Mouse (Mus musculus): ENCODE data around the gene Bbs9.

Gene Bbs9

GRCm38 (mm10) chr9:22800675-22801074 is 325.2 kb downstream of the Bbs9 start:
- DNase-seq (ENCODE audit: low read depth, low spot score) = no peak

DNA sequence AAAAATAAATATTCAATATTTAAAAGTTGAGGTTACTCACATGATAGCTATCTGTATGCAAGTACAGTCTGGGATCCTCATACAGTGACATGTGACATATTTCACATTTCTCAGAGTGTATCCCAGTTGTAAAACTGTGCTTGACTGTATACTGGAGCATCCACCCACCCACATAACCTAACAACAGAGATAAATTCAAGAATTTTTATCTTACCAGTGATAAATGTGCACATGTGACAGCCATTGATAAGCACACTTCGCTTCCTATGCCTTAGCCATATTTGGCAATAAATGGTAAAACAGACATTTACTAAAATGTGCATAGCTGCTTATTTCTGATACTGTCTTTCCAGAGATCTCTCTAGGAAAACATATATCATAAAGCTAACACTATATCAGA is 330.5 kb downstream of the Bbs9 start:
- no peak for DNase-seq (ENCODE audit: low read depth, low spot score)

- no peak for DNase-seq (ENCODE audit: low read depth, low spot score)
Measured at GRCm38 (mm10) chr9:22806494-22806893, 331.0 kb downstream of the Bbs9 start.

DNA sequence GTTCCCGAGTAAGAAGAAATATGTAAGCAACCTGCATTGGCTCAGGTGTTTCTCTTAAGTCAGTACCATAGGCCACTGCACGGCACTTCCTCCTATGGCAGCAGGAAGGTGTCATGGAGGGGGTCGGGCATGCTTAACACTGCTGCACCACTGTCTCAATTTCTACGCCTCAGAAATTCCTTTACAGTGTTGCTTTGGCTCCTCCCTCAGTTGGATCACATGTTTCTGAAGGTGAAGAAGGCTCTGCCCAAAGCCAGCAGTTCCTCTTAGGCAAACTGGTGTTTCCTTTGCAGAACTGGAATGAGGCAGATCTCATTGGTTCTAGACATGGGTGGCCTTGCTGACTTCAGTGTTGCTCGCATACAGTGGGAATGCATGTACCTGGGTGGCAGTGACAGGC is 332.2 kb downstream of the Bbs9 start:
- DNase-seq (ENCODE audit: low read depth, low spot score) = no peak

DNA sequence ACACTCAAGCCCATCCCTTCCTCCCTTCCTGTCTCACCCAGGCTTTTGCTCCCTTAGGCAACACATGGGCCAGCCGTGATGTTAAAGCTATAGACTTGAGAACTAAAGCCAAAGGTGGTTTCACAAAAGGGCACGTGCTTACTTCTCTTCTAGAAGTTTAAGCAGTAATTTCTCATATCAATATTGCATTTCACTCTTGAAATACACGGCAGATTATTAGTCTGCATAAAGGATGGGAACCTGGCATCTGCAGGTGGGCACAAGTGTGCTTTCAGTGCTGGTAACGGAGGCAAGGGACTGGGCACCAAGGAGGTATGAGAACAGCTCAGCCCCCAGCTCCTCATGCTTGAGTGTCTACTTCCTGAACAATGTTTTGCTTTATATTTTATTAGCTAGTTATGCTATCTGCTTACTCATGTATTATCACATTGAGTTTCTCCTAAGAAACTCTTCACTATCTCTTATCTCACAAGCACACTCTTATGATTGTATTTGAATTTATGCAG is 334.2 kb downstream of the Bbs9 start:
- no peak for DNase-seq (ENCODE audit: low read depth, low spot score)

DNA sequence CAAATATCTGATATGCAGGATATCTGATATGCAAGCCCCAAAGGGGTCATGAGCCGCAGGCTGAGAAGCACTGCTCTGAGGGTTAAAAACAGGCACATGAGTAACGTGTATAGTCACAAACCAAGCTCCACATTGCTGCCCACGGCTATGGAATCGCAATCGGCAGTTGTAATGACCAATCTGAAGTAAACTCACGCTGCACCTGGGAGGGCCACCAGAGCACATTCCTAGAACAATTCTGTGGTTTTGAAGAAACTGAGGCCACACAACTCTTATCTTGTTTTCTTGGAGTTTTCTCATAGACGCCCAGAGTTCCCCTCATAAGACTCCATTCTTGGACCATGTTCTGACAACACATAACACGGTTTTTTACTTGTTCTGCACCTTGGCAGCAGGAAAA is 334.9 kb downstream of the Bbs9 start:
- DNase-seq (ENCODE audit: low read depth, low spot score) = no peak

DNA sequence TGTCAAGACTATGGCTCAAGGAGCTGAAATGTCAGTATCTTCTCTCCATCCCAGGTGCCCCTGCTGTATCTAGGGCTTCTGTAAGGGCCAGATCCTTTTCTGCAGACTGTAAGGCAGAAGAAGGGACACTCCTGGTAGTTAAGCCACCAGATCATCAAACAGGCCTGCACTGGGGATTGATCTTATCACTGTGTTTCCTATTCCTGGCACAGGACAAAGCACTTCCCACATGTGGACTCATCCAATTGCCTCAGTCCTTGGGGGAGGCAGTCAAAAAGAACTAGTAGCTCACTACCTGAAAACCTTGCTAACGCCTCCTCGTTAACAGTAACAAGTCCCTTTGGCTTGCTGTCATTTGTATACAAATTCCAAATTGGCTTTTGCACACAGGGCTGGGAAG is 336.4 kb downstream of the Bbs9 start:
- no peak for DNase-seq (ENCODE audit: low read depth, low spot score)

- no peak for DNase-seq (ENCODE audit: low read depth, low spot score)
Measured at GRCm38 (mm10) chr9:22814407-22815092, 339.0 kb downstream of the Bbs9 start.

GRCm38 (mm10) chr9:22815093-22815458 is 339.6 kb downstream of the Bbs9 start:
- DNase-seq (ENCODE audit: low read depth, low spot score) = no peak

GRCm38 (mm10) chr9:22819539-22819938 is 344.0 kb downstream of the Bbs9 start:
- no peak for DNase-seq (ENCODE audit: low read depth, low spot score)

- no peak for DNase-seq (ENCODE audit: low read depth, low spot score)
Measured at GRCm38 (mm10) chr9:22820646-22821185, 345.2 kb downstream of the Bbs9 start.

GRCm38 (mm10) chr9:22822770-22823169 is 347.3 kb downstream of the Bbs9 start:
- DNase-seq (ENCODE audit: low read depth, low spot score) = no peak

GRCm38 (mm10) chr9:22823856-22824255 is 348.3 kb downstream of the Bbs9 start:
- no peak for DNase-seq (ENCODE audit: low read depth, low spot score)

DNA sequence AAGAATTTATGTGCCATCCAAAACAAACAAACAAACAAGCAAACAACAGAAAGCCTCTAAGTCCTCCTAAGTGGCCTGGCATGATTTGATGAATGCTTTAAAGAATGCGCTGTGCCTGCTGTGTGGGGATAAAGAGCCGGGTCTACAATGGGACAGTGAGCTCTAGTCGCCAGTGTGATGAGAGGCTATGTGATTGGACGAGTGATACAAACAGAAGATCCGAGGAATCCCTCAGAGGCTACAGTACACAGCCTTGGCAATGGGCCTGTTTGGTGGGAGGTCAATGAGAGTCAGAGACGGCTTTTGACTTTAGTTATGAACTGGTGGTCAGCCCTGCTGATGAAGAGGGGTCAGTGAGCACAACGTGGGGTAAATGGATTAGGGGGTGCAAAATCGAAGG is 349.4 kb downstream of the Bbs9 start:
- no peak for DNase-seq (ENCODE audit: low read depth, low spot score)

DNA sequence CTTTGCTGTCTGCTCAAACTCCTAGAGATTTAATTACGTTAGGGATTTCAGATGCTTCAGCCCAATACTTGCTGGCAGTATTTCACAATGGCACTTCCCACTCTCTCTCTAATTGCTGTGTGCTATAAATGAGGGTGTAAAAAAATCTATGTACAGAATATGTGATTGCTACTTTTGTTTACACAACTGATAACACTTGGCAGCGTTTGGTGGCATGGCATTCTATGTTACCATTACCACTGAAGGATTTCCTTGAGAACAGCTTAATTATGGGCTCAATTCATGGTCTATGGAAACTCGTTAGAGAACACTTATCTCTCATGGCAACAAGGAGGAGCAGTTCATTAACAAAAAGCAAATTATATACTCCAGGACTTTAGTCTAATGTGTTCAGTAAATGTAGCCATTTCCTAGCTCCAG is 351.1 kb downstream of the Bbs9 start:
- no peak for DNase-seq (ENCODE audit: low read depth, low spot score)

GRCm38 (mm10) chr9:22827176-22827770 is 351.8 kb downstream of the Bbs9 start:
- no peak for DNase-seq (ENCODE audit: low read depth, low spot score)

GRCm38 (mm10) chr9:22829212-22829960 is 353.9 kb downstream of the Bbs9 start:
- no peak for DNase-seq (ENCODE audit: low read depth, low spot score)

- no peak for DNase-seq (ENCODE audit: low read depth, low spot score)
Measured at GRCm38 (mm10) chr9:22834994-22835512, 359.5 kb downstream of the Bbs9 start.

DNA sequence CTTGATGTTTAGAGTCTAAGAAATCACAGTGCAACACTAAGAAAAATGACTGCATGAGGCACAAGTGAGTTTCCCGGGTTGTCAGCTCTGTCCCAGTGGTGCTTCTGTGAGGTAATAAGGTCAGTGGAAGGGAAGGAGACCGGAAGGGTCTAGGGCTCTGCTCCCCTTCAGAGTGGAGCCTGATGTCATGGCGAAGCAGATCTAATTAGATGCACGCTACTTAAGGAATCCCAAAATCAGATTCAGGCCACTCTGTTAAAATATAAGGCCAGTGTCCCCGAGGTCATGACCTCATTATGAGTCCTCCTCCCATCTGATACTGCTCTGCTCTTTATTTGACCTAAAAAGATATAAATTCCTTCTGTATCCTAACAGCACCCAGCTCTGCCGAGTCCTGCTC is 361.5 kb downstream of the Bbs9 start:
- no peak for DNase-seq (ENCODE audit: low read depth, low spot score)

GRCm38 (mm10) chr9:22837702-22838210 is 362.2 kb downstream of the Bbs9 start:
- peak; percentile 38 for DNase-seq (ENCODE audit: low read depth, low spot score)

DNA sequence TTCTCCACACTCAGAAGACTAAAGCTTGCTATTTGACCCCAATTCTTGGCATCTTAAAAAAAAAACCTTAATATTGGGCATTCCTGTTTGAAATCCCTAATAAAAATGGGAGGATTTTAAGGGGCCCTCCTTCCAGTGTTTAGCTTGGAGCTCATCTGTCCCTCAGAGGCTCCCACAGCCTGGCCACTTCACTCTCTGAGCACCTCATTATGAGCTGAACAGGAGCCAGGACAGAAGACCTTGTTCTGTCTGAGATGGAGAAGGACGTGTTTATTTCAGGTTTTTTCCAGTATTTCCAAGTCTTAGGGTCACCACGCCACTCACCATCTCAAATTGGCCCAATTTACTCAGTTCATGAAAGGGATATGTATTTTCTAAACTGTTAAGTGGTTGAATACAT is 370.5 kb downstream of the Bbs9 start:
- DNase-seq (ENCODE audit: low read depth, low spot score) = no peak

GRCm38 (mm10) chr9:22846783-22847182 is 371.3 kb downstream of the Bbs9 start:
- no peak for DNase-seq (ENCODE audit: low read depth, low spot score)

Data from WW6 (cell line).